Mouse (Mus musculus) R1 (cell line): Measurements from ENCODE around the gene Gtdc1.

Experiments used
- DNase-seq: peaks from one replicate; pipeline ENCODE4 v3.0.0-alpha.2; 2018; ENCODE audit warnings: low read depth, low spot score

The Gtdc1 gene

DNA sequence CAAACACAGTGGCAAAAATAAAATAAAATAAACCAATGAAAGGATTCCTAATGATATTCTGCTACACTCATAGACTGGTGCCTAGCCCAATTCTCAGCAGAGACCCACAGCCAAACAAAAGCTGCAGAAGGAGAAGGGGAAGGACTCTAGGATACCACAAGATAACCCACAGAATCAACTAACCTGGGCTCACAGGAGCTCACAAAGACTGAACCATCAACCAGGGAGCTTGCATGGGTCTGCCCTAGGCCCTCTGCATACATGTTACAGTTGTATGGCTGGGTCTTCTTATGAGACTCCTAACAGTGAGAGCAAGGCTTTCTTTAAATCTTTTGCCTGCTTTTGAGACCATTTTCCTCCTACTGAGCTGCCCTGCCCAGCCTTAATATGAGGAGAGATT, 2.8 kb downstream of the Gtdc1 start:
- no peak for DNase-seq

DNA sequence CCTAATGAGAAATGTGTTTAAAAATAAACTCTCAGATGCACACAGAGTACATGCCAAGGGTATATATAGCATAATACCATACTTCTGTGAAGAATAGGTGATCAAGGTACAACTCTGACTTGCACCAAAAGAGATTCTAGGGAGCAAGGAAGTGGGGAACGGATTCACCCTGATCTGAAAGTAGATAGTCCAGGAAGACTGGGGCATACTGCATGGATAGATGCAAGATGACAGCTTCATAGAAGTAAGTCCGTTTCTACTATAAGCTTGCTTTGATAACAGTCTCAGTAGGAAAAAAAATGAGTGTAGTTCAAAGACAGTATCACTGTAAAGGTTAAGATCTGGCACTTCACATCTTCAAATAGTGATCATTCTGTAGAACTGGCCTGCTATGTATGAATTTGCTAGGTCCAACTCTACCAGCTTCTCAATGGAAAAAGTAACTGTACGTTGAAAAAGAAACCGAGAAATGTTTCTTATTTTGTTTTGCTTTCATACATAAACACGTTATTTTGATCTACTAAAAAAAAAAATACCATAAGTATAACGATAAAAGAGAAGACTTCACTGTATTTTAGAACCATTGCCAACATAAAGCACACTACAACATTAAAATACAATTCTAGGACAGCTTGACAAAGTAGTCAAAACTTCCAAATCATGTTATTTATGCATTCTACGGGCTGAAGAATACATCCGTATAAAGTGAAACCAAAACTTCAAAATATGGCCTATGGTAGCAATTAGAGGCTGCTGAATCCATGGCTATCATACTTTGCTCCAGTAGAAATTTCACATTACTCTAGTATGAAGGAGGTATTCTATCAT, 4.2 kb downstream of the Gtdc1 start:
- no peak for DNase-seq

DNA sequence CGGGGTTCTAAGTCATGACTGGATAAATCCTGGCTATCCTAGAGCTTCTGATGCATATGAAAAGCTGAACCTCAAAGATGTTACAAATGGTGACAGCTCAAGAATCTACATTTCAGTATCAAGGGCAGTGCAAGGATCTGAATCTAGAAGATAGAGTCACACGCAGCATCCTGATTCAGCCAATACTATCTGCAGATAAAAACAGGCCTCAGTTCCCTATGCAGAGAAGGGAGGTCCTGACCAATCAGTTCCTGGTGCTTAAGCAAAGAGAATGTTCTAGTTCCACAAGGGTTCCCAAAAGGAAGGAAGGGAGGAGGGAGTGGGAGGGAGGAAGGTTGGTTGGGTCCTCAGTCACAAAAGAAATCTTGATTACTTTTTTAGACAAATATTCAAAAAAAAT, 5.0 kb downstream of the Gtdc1 start:
- DNase-seq = no peak

DNA sequence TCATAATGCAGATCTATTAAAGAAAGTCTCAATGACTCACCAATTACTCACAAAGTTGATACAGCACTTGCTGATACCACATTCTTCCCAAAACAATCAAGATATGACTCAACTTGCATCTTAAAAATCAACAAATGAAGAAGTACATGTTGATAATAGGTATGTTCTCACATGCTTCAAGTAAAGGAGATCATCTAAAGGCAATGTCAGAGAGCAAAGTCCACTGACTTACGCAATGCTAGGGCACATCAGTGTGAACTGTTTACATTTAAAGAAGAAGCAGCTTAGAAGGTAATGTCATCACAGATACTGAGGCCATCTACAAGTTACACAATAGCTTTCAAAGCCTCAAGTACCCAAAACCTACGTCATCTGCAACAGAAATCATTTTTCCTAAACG, 7.0 kb downstream of the Gtdc1 start:
- no peak for DNase-seq

DNA sequence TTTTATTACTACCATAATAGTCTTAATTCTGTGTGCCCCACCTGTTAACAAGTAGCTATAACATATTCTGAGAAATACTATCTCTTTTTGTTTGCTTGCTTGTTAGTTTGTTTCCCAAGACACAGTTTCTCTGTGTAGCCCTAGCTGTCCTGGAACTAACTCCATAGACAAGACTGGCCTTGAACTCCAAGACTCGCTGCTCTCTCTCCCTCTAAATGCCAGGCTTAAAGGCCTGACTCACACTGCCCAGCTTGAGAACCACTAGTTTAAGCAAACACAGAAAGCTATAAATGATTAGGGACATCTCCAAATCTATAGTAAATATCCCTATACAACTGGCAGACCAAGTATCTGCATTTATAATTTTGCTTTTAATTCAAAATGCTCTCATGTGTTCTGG, 8.1 kb downstream of the Gtdc1 start:
- DNase-seq = no peak

DNA sequence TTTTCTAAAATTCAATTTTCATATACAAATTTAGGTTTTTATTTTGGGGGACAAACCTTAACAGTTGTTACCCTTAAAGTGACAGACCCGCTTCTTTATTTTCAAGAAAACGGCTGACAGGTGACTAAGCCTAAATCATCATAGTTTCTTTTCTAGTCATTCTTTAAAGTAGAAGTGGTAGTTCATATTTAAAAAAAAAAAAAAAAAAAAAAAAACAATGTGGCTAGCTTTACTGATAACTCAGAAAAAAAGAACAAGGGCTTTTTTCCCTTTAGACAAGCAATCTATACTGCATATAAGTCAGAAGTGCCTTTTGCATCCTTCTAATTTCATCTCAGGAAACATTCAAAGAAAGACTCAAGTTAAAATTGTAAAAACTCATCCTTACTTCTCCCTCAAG, 8.7 kb downstream of the Gtdc1 start:
- no peak for DNase-seq

DNA sequence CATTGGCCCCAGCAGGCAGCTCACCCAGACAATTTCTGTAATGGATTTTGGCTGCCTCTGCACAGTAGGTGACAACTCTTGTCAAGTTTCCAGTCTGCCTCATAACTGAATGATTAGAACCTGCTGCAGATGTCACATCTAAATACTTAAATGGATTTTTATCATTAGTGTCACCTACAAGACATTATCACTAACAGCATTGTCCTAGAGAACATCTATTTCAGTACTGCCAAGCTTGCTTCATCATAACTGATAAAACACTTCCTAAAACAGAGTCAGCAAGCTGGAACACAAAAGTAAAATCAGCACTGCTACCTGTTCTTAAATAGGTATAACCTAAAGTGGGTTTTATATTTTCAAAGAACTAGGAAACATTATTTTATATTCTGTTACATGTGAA, 11.2 kb downstream of the Gtdc1 start:
- no peak for DNase-seq

DNA sequence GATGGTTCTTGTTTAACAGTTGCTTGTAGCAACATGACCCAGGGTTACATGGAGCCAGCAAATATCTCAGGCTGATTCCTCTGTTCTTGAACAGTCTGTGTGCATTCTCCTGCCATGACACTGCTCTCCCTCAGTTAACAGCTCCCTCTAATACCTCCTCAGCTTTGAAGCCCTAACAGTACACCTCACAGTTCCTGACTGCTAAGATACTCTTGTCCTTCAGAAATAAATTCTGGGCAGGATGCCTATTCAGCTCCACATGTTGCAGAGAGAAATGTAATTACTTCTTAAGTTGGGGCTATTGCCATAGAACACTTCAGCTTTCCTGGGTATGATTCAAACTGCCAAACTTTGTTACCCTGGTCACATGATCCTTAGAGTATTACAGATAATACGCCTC, 29.7 kb downstream of the Gtdc1 start:
- DNase-seq = no peak

DNA sequence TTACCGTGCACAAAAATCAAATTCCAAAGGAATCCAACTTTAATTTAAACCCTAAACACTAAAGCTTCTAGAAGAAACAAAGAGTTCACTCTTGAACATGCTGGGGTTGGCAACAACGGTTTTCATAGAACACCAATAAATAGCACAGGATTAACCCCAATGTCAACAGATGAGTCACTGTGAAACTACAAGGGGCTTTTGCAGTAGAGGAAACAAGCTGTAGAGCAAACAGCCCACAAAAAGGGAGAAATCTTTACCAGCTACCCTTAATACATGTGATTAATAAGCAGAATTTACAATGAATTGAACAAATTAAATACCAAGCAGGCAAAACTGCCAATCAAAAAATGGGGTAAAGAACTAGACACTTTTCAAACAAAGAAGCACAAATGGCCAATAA, 53.7 kb downstream of the Gtdc1 start:
- no peak for DNase-seq

DNA sequence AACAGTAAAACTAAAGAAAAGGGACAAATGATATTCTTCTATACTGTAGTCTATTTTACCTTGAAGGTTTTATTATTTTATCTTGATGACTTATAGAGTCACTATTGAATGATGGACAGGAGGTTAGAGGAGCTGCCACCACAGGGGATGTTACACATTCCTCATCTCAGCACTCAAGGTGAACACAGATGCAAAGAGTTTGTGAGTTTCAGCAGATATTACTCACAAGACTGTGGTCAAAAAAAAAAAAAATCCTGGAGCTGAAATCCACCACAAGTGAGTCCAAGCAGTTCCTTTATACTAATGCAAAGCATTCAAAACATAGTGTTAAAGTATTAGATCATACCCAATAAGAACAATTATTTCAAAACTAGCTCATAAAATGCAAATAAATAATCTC, 62.7 kb downstream of the Gtdc1 start:
- no peak for DNase-seq

DNA sequence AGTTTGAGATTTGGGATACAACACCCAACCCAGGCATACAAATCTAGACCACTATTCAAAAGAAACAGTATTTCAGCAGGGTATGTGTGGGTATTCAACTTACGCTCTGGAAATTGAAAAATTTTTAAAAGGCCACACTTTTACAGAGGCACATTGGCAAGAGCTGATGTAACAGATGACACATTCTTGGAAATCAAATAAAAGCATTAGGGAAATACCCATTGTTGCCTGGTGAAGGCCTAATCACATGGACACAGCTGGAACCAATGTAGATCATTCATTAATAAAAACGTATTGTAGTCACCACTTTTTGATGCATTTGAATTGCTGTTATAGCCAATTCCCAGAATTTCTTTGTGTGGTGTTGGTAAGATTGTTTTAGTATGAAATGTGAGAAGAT, 73.0 kb downstream of the Gtdc1 start:
- DNase-seq = no peak

DNA sequence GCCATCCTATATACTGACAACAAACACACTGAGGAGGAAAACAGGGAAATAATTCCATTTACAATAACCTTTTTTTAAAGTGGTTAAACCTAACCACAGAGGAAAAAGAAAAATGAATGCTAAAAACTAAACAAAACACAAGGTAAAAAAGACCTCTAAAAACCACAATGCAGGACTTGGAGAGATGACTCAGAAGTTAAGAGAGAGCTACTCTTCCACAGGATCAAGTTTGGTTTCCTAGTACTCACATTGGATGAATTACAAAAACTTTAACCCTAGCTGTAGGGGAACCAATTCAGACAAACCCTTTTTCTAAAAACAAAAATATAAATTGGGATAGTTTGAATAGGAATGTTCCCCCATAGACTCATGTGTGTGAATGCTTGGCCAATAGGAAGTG, 77.8 kb downstream of the Gtdc1 start:
- DNase-seq = no peak

DNA sequence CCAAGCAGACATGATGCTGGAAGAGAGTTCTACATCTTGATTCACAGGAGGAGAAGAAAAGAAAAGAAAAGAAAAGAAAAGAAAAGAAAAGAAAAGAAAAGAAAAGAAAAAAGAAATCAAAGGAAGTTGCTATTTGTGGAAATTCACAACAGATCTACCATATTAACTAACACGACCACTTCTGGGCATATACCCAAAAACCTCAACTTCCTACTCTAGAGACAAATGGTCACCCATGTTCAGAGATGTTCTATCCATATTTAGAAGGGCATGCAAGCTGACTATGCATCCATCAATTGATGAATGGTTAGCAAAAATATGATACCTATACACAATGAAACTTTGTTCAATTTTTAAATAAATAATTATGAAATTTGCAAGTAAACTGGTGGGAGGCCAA, 79.3 kb downstream of the Gtdc1 start:
- no peak for DNase-seq

DNA sequence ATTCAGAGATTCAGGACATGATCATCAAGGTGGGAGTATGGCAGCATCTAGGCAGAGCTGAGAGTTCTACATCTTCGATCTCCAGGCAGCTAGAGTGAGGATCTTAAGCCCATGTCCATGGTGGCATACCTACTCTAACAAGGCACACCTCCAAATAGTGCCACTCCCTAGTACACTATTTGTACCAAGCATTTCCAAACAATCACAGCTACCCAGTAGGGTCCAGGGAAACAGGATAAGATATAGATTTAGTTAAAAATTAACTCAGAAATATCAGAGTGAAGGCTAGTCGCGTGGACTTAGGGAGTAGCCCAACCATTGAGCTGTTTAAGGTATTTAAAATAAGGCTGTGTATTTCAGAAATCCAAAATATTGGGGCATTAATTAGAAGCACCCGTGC, 82.0 kb downstream of the Gtdc1 start:
- no peak for DNase-seq

DNA sequence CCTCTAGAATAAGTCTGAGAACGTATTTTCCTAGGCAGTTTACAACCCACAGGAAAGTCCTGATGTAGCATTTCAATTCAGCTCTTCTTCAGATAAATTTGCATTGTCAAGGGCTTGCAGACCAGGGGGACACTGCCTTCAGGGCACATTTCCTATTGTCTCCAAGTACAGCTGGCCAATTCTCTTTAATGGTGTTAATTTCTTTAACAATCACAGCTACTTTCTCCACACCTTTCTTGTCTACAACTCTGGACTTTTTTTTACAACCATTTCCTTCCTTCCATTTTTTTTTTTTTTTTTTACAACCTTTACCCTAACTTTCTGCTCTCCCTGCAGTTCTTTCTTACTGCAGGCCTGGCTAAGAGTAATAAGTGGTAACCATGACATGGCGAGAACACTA, 97.7 kb downstream of the Gtdc1 start:
- peak; percentile 53 for DNase-seq

DNA sequence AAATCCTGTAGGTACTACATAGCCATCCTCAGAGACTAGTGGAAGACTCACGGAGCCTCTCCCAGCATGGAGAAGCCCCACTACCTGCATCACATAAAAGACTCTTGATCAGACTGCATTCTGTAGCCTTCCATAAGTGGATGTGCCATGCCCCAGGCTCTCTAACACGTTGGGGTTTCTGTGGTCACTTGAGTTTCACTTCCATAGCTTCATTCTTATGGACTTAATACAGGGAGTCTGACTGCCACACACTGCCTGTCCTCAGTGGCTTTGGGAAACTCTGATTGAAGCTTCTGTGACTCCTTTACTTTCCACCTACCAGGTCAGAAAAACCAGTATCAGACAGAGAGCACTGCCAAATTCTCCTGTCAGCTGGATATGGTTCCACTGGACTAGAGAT, 98.1 kb downstream of the Gtdc1 start:
- no peak for DNase-seq

DNA sequence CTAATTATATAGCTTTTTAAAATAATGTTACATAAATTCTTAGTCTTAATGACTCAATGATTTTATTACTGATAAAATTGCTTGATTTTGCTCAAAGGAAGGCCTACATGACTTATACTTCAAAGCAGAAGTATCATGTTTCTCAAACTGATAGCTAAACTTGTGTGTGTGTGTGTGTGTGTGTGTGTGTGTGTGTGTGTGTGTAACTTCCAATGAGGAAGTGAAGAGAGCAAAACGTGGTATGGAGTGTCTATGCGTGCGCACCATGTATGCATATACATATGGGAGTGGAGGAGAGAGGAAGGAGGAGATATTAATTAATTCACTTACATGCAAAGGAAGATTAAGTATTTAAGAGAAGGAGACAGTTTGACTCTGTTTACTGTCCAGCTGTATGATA, 100.8 kb downstream of the Gtdc1 start:
- no peak for DNase-seq

DNA sequence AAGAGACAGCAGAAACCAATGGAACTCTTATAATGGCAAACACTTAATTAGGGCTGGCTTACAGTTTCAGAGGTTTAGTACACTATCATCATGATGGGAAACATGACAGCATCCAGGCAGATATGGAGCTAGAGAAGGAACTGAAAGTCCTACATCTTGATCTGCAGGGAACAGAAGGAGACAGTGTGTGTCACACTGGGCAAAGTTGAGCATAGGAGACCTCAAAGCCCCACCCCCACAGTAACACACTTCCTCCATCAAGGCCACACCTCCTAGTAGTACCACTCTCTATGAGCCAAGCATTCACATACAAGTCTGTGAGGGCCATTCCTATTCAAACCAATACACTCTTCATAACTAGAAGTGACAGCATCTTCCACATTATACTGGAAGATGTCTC, 109.7 kb downstream of the Gtdc1 start:
- DNase-seq = no peak

DNA sequence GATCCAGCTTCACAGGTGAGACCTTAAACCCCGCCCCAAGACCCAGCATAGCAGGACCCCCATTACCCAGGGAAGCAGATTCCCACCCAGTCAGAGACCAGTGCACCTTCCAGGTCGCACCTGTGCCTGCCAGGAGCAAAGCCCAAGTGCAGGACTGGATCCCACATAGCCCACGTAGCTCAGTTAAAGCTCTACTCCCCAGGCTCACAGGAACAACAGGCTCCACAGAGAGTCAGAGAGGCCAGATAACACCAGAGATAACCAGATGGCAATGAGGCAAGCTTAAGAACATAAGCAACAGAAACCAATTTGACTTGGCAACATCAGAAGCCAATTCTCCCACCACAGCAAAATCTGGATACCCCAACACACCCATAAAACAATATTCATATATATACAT, 113.7 kb downstream of the Gtdc1 start:
- DNase-seq = no peak

DNA sequence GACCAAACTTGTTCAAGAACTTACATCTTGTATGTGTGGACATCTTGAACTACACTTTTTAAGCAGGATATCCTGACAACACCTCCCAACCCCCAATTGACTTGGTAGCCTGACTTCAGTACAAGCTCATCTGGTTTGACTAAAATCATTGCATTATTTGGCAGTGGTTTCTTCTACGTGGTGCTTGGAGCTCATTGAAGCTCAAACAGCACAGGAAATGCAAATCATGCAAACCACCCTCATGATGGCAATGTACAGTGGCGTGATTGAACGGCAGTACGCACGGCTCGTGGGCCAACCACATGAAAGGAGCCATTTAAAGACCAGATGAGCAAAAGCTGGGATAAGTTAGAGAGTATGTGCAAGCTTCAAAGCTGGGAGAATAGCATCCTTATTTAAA, 123.0 kb downstream of the Gtdc1 start:
- DNase-seq = no peak

DNA sequence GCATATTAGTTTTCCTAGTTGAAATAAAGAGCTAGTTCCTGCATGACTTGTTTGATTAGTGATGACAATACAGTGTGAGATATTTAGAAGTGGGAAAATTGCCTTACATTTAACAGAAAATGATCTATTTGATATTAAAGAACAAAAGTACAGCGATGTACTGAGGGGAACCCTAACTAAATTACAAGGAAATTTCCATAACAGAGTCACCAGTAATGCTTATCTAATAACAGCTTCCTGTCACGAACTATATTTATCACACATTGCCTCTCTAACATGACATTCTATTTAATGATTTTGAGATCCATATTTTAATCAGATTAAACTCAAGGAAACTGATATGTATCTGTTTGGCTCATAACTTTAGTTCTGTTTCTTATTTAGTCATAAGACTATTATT, 126.1 kb downstream of the Gtdc1 start:
- DNase-seq = no peak

DNA sequence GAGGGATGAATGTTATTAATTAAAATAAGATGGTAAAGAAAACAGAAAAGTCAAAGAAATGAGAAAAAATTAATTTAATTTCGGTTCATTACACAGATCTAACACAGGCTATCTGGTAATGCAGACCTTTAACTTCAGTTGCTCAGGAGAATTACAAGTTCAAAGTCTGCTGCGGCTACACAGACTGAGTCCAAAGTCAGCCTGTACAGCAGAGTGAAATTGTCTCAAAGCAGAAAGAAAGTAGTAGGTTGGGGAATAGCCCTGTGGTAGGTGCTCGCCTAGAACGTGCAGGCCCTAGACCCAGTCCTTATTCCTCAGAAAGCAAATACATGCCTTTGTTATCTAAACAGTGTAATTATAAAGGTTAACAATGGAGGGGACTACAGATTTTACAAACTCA, 135.6 kb downstream of the Gtdc1 start:
- DNase-seq = no peak

DNA sequence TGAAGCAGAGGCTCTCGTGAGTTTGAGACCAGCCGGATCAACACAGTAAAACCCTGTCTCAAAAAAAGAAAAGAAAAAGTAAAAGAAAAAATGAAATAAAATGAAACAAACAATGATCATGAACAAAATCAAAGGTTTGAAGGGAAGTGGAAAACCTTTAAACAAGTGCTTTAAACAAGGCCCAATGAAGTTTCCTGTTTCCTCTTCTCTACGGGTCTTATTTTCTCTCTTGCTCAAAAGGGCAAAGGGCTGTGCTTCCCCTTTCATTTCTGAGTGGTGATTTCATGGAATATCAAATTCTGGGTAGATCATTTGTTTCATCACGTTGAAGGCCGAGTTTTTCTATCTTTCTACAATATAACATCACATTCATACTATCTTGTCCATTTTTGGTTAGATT, 136.3 kb downstream of the Gtdc1 start:
- no peak for DNase-seq

DNA sequence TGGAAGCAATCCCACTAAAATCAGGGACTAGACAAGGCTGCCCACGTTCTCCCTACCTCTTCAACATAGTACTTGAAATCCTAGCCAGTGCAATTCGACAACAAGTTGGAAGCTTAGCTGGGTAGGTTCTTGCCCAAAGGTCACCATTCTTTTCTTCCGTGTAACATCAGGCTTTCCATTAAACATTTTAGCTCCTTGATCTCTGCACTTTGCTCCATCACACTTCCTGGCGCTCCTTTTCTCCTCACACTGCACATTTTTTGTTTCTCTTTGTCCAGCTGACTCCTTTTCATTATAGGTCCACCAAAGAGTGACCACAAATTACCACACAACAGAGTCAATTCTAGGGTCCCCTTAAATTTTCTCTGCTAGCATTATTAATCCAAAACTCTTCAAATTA, 144.7 kb downstream of the Gtdc1 start:
- DNase-seq = no peak
